Mouse (Mus musculus): Measurements from ENCODE around the gene Esm1.
"Not testable (repeated sequence)": the region's sequence is repeated elsewhere in the genome, so short reads cannot be mapped to it uniquely, and the experiment has no call there.

The Esm1 gene

DNA sequence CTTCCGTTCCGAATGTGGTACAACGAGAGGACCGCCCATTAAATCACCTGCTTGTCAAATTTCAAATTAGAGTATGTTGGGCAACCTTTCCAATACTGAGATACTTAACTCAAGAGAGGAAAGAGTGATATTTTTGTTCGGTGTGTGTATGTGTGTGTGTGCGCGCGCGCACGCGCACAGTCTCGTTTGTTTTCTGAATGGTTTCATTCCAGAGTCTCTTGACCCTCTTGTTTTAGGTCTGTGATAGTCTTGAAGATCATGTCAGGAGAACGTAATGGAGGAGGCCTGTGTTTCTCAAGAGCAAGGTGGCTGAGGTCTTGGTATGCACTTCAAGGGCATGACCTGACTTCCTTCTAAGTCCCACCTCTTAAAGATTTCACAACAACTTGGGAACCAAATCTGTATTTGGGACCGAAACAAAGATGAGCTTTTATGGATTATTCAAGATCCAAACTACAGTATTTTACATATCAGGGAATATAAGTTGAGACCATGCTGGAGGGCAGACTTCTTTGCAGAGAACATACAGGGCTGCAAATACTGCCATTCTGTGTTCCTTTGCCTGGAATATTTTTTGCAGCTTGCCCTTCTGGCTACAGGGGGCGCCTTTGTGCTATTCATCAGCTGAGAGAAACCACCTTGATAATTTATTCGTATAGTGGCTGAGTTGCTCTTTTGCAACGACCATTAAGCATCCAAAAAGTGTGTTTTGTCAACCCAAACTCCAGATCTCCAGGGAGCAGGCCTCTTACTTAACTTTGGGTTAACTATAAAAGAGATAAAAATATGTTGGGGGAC lies 18.4 kb downstream of the Esm1 start:
- no peak for DNase-seq

GRCm38 (mm10) chr13:113242129-113242528 lies 32.7 kb downstream of the Esm1 start:
- DNase-seq, result no peak

- no peak for DNase-seq
These were observed 35.6 kb downstream of the Esm1 start for GRCm38 (mm10) chr13:113245025-113245424.

- DNase-seq, result not testable (repeated sequence)
These were observed 43.1 kb downstream of the Esm1 start for GRCm38 (mm10) chr13:113252580-113252979.

DNA sequence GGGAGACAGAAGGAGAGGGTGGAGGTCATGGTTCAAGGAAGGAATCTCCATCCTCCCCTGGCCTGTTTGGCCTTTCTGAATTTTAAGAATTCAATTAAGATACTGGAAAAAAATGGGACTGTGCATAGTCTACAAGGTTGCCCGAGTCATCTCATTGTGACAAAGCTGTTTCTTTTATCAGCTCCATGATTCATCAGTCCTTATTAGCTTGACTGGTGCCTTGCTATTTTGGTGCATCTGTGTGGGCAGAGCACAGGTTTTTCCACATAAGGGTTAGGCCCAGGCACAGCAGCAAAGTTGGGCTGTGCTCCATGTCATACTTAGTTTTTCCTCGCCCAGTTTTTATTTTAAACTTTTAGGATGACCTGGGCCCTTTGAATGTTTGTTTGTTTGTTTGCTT lies 47.3 kb downstream of the Esm1 start:
- DNase-seq, result no peak

DNA sequence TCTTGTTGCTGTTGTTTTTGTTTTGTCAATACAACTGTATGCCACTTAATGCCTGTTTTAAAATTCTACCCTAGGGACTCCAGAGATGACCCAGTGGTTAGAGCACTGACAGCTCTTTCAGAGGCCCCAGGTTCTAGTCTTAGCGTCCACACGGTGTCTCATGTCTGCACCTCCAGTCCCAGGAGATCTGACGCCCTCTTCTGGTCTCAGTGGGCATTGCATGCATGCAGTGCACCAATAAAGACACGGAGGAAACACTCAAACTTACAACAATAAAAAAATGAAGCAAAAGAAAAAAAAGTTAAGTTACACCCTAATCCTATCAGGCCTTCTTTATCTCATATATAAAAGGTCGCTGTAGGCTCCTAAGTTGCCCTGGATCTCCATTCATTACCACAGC lies 47.7 kb downstream of the Esm1 start:
- no peak for DNase-seq

GRCm38 (mm10) chr13:113259237-113259636 lies 49.8 kb downstream of the Esm1 start:
- DNase-seq, result no peak

GRCm38 (mm10) chr13:113262822-113263221 lies 53.4 kb downstream of the Esm1 start:
- peak; percentile 44 for DNase-seq

GRCm38 (mm10) chr13:113265257-113265656 lies 55.8 kb downstream of the Esm1 start:
- peak; percentile 78 for DNase-seq

DNA sequence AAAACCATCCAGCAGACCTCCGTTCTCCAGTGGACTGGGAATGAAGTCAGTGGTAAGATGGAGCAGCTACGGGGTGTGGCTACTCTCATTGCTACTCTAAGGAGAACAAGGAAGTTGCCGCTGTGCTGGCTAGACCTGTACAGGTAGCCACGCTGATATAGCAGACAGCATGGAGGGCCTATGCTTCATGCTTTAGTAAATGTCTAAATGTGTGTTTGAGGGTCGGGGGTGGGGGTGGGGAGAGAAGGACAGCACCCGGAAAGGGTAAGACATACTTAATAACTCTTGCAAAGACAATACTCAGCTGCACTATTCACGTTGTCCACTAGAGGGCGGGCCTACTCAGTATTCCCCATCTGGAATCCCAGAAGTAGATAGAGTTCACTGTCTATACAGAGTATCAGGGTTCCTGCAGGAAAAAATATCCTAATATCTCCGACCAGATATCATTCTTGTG lies 57.1 kb downstream of the Esm1 start:
- DNase-seq, result peak; percentile 79

DNA sequence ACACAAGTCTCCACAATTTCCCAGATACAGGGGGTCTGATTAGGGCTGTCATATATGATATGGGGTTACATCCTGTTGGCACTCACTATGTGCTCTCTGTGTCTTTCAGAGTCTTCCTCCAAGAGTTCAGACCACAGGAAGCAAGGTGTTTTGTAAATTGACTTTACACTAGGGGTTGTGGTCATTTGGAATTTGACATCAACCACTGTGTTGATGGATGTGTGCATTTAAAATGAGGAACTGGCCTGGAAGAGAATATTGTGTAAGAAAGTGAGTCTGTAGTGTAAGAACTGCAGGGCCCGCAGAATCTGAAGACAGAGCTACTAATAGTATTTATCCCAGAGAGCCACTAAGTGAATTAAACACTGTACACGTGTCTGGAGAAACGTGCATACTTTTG lies 57.7 kb downstream of the Esm1 start:
- DNase-seq, result no peak

Measured in right cerebral cortex, postnatal 4 days (tissue).